Mouse (Mus musculus): Measurements from ENCODE around the gene Id1. TPM values are rescaled to one million over a fixed set of nuclear protein-coding genes. Genes with fewer than 3 reads are reported as not detected.

Gene Id1
- polyA plus RNA-seq, 1 experiment: 59.5 TPM

GRCm38 (mm10) chr2:152725178-152725750 is 10.8 kb upstream of the Id1 start:
- Histone ChIP-seq H3K4me3 (no peak overlapping the region), H3K27me3 (ENCODE audit: control insufficient read depth, insufficient read depth, insufficient read length) (no peaks in the 10 kb centered on the region), H3K79me2 (ENCODE audit: control insufficient read depth, insufficient read depth) (no peaks in the 10 kb centered on the region), H3ac (ENCODE audit: control insufficient read depth, insufficient read length) (no peak overlapping the region), H3K4me2 (ENCODE audit: low read depth) (no peak overlapping the region), H3K36me3 (ENCODE audit: control insufficient read depth, insufficient read depth) (no peaks in the 10 kb centered on the region)
- TF ChIP-seq MAX (IDR thresholded peaks at IDR 0.05; ENCODE audit: low read depth): no peak
- no peak for TF ChIP-seq MYOG (IDR thresholded peaks at IDR 0.05; ENCODE audit: control insufficient read depth in 1 of 3, insufficient read depth in 1 of 3, insufficient read length in 2 of 3, low read depth in 2 of 3)
- TF ChIP-seq POLR2AphosphoS2 (IDR thresholded peaks at IDR 0.05; ENCODE audit: insufficient read length, low read depth): no peak
- no peak for TF ChIP-seq CEBPB (IDR thresholded peaks at IDR 0.05; ENCODE audit: insufficient read depth, poor library complexity, severe bottlenecking)
- no peak for TF ChIP-seq POLR2A (IDR thresholded peaks at IDR 0.05; ENCODE audit: insufficient read length, low read depth)
- no peak for TF ChIP-seq TCF3 (IDR thresholded peaks at IDR 0.05; ENCODE audit: insufficient read length, low read depth)
- TF ChIP-seq E2F4 (IDR thresholded peaks at IDR 0.05; ENCODE audit: insufficient read depth): no peak
- TF ChIP-seq REST (IDR thresholded peaks at IDR 0.05; ENCODE audit: insufficient read depth, insufficient read length): no peak
- no peak for TF ChIP-seq USF1 (IDR thresholded peaks at IDR 0.05; ENCODE audit: low read depth)
- no peak for TF ChIP-seq MYOD1 (IDR thresholded peaks at IDR 0.05; ENCODE audit: control insufficient read depth in 1 of 3, insufficient read length in 2 of 3, low read depth in 2 of 3)
- no peak for TF ChIP-seq SRF (IDR thresholded peaks at IDR 0.05; ENCODE audit: control insufficient read depth, insufficient read length, low read depth)
- TF ChIP-seq TCF12 (IDR thresholded peaks at IDR 0.05; ENCODE audit: insufficient read depth, poor library complexity, severe bottlenecking): no peak

GRCm38 (mm10) chr2:152726213-152726612 is 9.8 kb upstream of the Id1 start:
- Histone ChIP-seq H3K4me3 (no peak overlapping the region), H3K36me3 (ENCODE audit: control insufficient read depth, insufficient read depth) (no peaks in the 10 kb centered on the region), H3K4me2 (ENCODE audit: low read depth) (no peak overlapping the region), H3ac (ENCODE audit: control insufficient read depth, insufficient read length) (no peak overlapping the region), H3K79me2 (ENCODE audit: control insufficient read depth, insufficient read depth) (no peaks in the 10 kb centered on the region), H3K27me3 (ENCODE audit: control insufficient read depth, insufficient read depth, insufficient read length) (no peaks in the 10 kb centered on the region)
- TF ChIP-seq REST (IDR thresholded peaks at IDR 0.05; ENCODE audit: insufficient read depth, insufficient read length) (no peak), CEBPB (IDR thresholded peaks at IDR 0.05; ENCODE audit: insufficient read depth, poor library complexity, severe bottlenecking) (no peak), TCF12 (IDR thresholded peaks at IDR 0.05; ENCODE audit: insufficient read depth, poor library complexity, severe bottlenecking) (no peak), SRF (IDR thresholded peaks at IDR 0.05; ENCODE audit: control insufficient read depth, insufficient read length, low read depth) (no peak), MYOG (IDR thresholded peaks at IDR 0.05; ENCODE audit: control insufficient read depth in 1 of 3, insufficient read depth in 1 of 3, insufficient read length in 2 of 3, low read depth in 2 of 3) (no peak), TCF3 (IDR thresholded peaks at IDR 0.05; ENCODE audit: insufficient read length, low read depth) (no peak), POLR2AphosphoS2 (IDR thresholded peaks at IDR 0.05; ENCODE audit: insufficient read length, low read depth) (no peak), MAX (IDR thresholded peaks at IDR 0.05; ENCODE audit: low read depth) (no peak), POLR2A (IDR thresholded peaks at IDR 0.05; ENCODE audit: insufficient read length, low read depth) (no peak), USF1 (IDR thresholded peaks at IDR 0.05; ENCODE audit: low read depth) (no peak), MYOD1 (IDR thresholded peaks at IDR 0.05; ENCODE audit: control insufficient read depth in 1 of 3, insufficient read length in 2 of 3, low read depth in 2 of 3) (no peak), E2F4 (IDR thresholded peaks at IDR 0.05; ENCODE audit: insufficient read depth) (no peak)

DNA sequence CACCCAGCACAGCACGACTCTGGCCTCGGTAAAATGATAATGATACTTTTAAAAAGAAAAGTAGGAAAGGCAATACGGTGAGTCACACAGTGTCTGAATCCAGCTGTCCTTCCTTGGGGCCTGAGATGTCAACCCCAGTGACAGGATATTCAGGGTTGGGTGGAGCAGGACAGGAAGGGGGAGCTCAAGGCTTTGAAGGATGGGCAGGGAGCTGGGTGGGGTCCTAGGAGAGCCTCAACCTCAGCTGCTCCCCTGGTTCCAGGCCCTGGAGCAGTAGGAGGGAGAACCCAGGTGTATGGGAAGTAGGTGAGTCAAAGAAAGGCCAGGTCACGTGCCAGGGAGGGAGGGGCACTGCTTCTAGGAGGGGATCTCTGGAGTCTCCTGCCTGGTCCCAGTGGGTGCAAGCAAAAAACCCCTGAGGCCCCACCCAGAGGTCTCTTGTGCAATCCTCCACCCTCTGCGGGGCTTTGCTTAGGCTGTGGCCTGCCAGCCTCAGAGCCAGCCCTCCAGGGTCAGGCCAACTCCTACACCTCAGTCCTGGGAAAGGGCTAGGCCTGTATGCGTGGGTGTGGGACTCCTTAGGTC is 9.2 kb upstream of the Id1 start:
- no peaks in the 10 kb centered on the region for H3K27me3 ChIP-seq (ENCODE audit: control insufficient read depth, insufficient read depth, insufficient read length)
- H3K4me3 ChIP-seq: peak overlapping the region; percentile 3
- no peak overlapping the region for H3ac ChIP-seq (ENCODE audit: control insufficient read depth, insufficient read length)
- TF ChIP-seq POLR2AphosphoS2 (IDR thresholded peaks at IDR 0.05; ENCODE audit: insufficient read length, low read depth): no peak
- TF ChIP-seq MYOG (IDR thresholded peaks at IDR 0.05; ENCODE audit: control insufficient read depth in 1 of 3, insufficient read depth in 1 of 3, insufficient read length in 2 of 3, low read depth in 2 of 3): peak in 1 of 3 experiments; percentile 61
- TF ChIP-seq MYOD1 (IDR thresholded peaks at IDR 0.05; ENCODE audit: control insufficient read depth in 1 of 3, insufficient read length in 2 of 3, low read depth in 2 of 3): peak in 2 of 3 experiments; percentile 18 to 52
- no peak for TF ChIP-seq MAX (IDR thresholded peaks at IDR 0.05; ENCODE audit: low read depth)
- TF ChIP-seq E2F4 (IDR thresholded peaks at IDR 0.05; ENCODE audit: insufficient read depth): no peak
- peak; percentile 92 for TF ChIP-seq CEBPB (IDR thresholded peaks at IDR 0.05; ENCODE audit: insufficient read depth, poor library complexity, severe bottlenecking)
- TF ChIP-seq REST (IDR thresholded peaks at IDR 0.05; ENCODE audit: insufficient read depth, insufficient read length): no peak
- no peak for TF ChIP-seq SRF (IDR thresholded peaks at IDR 0.05; ENCODE audit: control insufficient read depth, insufficient read length, low read depth)
- TF ChIP-seq POLR2A (IDR thresholded peaks at IDR 0.05; ENCODE audit: insufficient read length, low read depth): no peak
- TF ChIP-seq TCF3 (IDR thresholded peaks at IDR 0.05; ENCODE audit: insufficient read length, low read depth): no peak
- peak; percentile 79 for TF ChIP-seq USF1 (IDR thresholded peaks at IDR 0.05; ENCODE audit: low read depth)
- no peak for TF ChIP-seq TCF12 (IDR thresholded peaks at IDR 0.05; ENCODE audit: insufficient read depth, poor library complexity, severe bottlenecking)
- no peaks in the 10 kb centered on the region for H3K79me2 ChIP-seq (ENCODE audit: control insufficient read depth, insufficient read depth)
- H3K36me3 ChIP-seq (ENCODE audit: control insufficient read depth, insufficient read depth): no peaks in the 10 kb centered on the region
- peak overlapping the region; percentile 84 for H3K4me2 ChIP-seq (ENCODE audit: low read depth)

DNA sequence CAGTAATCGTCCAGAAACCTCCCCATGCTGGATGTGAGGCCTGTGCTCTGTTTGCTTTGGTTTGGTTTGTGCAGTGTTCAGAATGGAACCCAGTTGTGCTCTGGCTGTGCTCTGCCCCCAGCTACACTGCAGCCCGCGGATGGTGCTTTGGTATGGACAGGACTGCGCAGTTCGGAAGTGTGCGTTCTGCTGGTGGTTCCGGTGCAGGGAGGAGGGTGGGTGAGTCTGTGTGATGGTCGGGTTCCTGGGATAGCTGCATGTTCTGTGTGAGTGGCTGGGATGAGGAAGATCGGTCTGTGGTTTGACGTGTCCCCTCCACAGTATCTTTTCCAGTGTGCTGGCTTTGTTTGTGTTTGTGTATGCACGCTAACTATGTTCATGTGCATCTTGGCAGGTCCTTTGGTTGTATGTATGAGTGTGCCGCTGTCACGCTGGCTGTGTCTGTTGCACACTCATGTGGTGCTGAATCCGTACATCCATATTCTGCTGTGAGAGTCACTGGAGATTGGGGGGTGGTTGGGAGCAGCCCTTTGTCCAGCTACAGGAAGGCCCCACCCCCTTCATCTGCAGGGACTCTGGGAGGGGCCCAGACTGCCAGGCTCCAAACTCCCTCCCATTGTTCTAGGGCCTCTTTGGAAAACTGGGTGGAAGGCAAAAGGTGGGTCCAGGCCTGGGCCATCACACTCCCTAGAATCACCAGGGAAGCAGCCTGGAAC is 8.1 kb upstream of the Id1 start:
- TF ChIP-seq TCF3 (IDR thresholded peaks at IDR 0.05; ENCODE audit: insufficient read length, low read depth) (no peak), POLR2AphosphoS2 (IDR thresholded peaks at IDR 0.05; ENCODE audit: insufficient read length, low read depth) (peak; percentile 61), POLR2A (IDR thresholded peaks at IDR 0.05; ENCODE audit: insufficient read length, low read depth) (peak; percentile 51)
- H3K4me3 ChIP-seq: peak overlapping the region; percentile 3
- H3K27me3 ChIP-seq (ENCODE audit: control insufficient read depth, insufficient read depth, insufficient read length): no peaks in the 10 kb centered on the region
- H3K36me3 ChIP-seq (ENCODE audit: control insufficient read depth, insufficient read depth): no peaks in the 10 kb centered on the region
- H3K4me2 ChIP-seq (ENCODE audit: low read depth): peak overlapping the region; percentile 84
- H3ac ChIP-seq (ENCODE audit: control insufficient read depth, insufficient read length): no peak overlapping the region
- no peaks in the 10 kb centered on the region for H3K79me2 ChIP-seq (ENCODE audit: control insufficient read depth, insufficient read depth)

All from myocyte (in vitro differentiated cells).